Mouse (Mus musculus) intestine, embryonic 14.5 days (tissue): ENCODE measurements around the gene Dcx. TPM values are rescaled to one million over a fixed set of nuclear protein-coding genes. Genes with fewer than 3 reads are reported as not detected.

ENCODE experiments used
- ATAC-seq: fragments of 200-750 bp; cut with Nextera tagmentation; replicated peaks from 2 replicates; pipeline ENCODE4 v1.8.0; 2017; ENCODE audit warnings: low read depth, moderate number of reproducible peaks, moderate TSS enrichment, moderate library complexity; ENCODE audit not compliant: low FRiP score, low TSS enrichment
- DNase-seq: peaks from one replicate; pipeline ENCODE4 v3.0.0-alpha.2; 2018; ENCODE audit warnings: low spot score
- H3K27ac ChIP-seq: fragments of 300-500 bp; sonication (generic); 2 replicates; pipeline ENCODE4 v1.5.1; 2014; ENCODE audit warnings: low read depth, mild to moderate bottlenecking, control low read depth
- H3K27me3 ChIP-seq: fragments of 300-500 bp; sonication (generic); replicated peaks from 2 replicates; pipeline ENCODE4 v1.6.1; 2014; ENCODE audit warnings: low read length, control low read depth; ENCODE audit not compliant: control insufficient read depth, insufficient read depth
- H3K36me3 ChIP-seq: fragments of 300-500 bp; sonication (generic); 2 replicates; pipeline ENCODE4 v1.6.1; 2014; ENCODE audit warnings: low read length, control low read depth; ENCODE audit not compliant: control insufficient read depth, insufficient read depth
- H3K4me1 ChIP-seq: fragments of 300-500 bp; sonication (generic); replicated peaks from 2 replicates; pipeline ENCODE4 v1.6.1; 2014; ENCODE audit warnings: low read length, control low read depth, mixed read lengths; ENCODE audit not compliant: control insufficient read depth, insufficient read depth
- H3K4me2 ChIP-seq: fragments of 300-500 bp; sonication (generic); 2 replicates; pipeline ENCODE4 v1.6.1; 2014; ENCODE audit warnings: low read length
- H3K4me3 ChIP-seq: fragments of 300-500 bp; sonication (generic); 2 replicates; pipeline ENCODE4 v1.5.1; 2014; ENCODE audit warnings: low read depth, low read length, control low read depth, mixed read lengths
- H3K9ac ChIP-seq: fragments of 300-500 bp; sonication (generic); 2 replicates; pipeline ENCODE4 v1.6.1; 2014; ENCODE audit warnings: mild to moderate bottlenecking, low read length
- H3K9me3 ChIP-seq: fragments of 300-500 bp; sonication (generic); 2 replicates; pipeline ENCODE4 v1.6.1; 2016; ENCODE audit warnings: low read length, control low read depth; ENCODE audit not compliant: control insufficient read depth
- WGBS: fragments of 180-500 bp; shearing (Covaris S2); extraction: QIAGEN DNeasy Blood & Tissue Kit; methylation state at CpG from one replicate; pipeline ENCODE4 v1.1.7; 2014; 5-methylcytosine and 5-hydroxymethylcytosine counted together
- polyA plus RNA-seq: library from polyadenylated mRNA; unstranded; fragments of >200 nt; fragmentation: Nextera tagmentation; extraction: Ambion mirVana; gene quantifications from 2 replicates; pipeline ENCODE4 v1.2.1, GENCODE M21; 2014

Gene Dcx
- polyA plus RNA-seq, 1 experiment from 2014 or later, result 4.9 TPM

- DNase-seq (no peak), ATAC-seq (no peak)
- Histone ChIP-seq H3K27ac (no peak overlapping the region), H3K4me3 (no peak overlapping the region), H3K9me3 (no peaks in the 10 kb centered on the region), H3K36me3 (no peaks in the 10 kb centered on the region), H3K9ac (no peak overlapping the region), H3K4me1 (no peaks in the 10 kb centered on the region; the same call in 1 of the 2 replicates), H3K4me2 (no peak overlapping the region), H3K27me3 (no peaks in the 10 kb centered on the region)
- WGBS, result 49% methylated on average over 8 of the region's 8 CpGs
These were observed 30.8 kb downstream of the Dcx start for GRCm38 (mm10) chrX:143902300-143902699.

GRCm38 (mm10) chrX:143897363-143898285 lies 35.5 kb downstream of the Dcx start:
- 64% methylated on average over 7 of the region's 7 CpGs for WGBS
- no peak overlapping the region for H3K27ac ChIP-seq
- ATAC-seq (no peak), DNase-seq (no peak)
- no peak overlapping the region for H3K4me3 ChIP-seq
- no peaks in the 10 kb centered on the region for H3K9me3 ChIP-seq
- no peaks in the 10 kb centered on the region for H3K27me3 ChIP-seq
- H3K36me3 ChIP-seq, result no peaks in the 10 kb centered on the region
- no peak overlapping the region for H3K9ac ChIP-seq
- no peaks in the 10 kb centered on the region for H3K4me1 ChIP-seq
- no peak overlapping the region for H3K4me2 ChIP-seq

- 80% methylated on average over 5 of the region's 5 CpGs for WGBS
- ATAC-seq, result no peak
These were observed 36.2 kb downstream of the Dcx start for GRCm38 (mm10) chrX:143896936-143897335.

GRCm38 (mm10) chrX:143893180-143893579 lies 39.9 kb downstream of the Dcx start:
- ATAC-seq (no peak), DNase-seq (no peak)
- H3K4me2 ChIP-seq, result no peak overlapping the region
- 62% methylated on average over 3 of the region's 3 CpGs for WGBS
- no peaks in the 10 kb centered on the region for H3K27me3 ChIP-seq
- no peaks in the 10 kb centered on the region for H3K36me3 ChIP-seq
- H3K9ac ChIP-seq, result no peak overlapping the region
- H3K27ac ChIP-seq, result no peak overlapping the region
- H3K4me3 ChIP-seq, result no peak overlapping the region
- H3K4me1 ChIP-seq, result no peaks in the 10 kb centered on the region
- H3K9me3 ChIP-seq, result no peaks in the 10 kb centered on the region

More at GRCm38 (mm10) chrX:143896936-143897335, 36.2 kb downstream of the Dcx start:
- Histone ChIP-seq H3K9ac (no peak overlapping the region), H3K4me1 (no peaks in the 10 kb centered on the region), H3K27ac (no peak overlapping the region), H3K4me2 (no peak overlapping the region), H3K27me3 (no peaks in the 10 kb centered on the region), H3K4me3 (no peak overlapping the region), H3K36me3 (no peaks in the 10 kb centered on the region), H3K9me3 (no peaks in the 10 kb centered on the region)
- no peak for DNase-seq

- no peak for DNase-seq
- WGBS, result 36% methylated on average over 4 of the region's 4 CpGs
- no peak for ATAC-seq
These were observed 47.3 kb downstream of the Dcx start for GRCm38 (mm10) chrX:143885765-143886164.

GRCm38 (mm10) chrX:143884953-143885352 lies 48.2 kb downstream of the Dcx start:
- H3K27ac ChIP-seq, result no peak overlapping the region
- ATAC-seq (no peak), DNase-seq (no peak)

More at GRCm38 (mm10) chrX:143885765-143886164, 47.3 kb downstream of the Dcx start:
- Histone ChIP-seq H3K36me3 (no peaks in the 10 kb centered on the region), H3K27me3 (no peaks in the 10 kb centered on the region), H3K4me3 (no peak overlapping the region), H3K9me3 (no peaks in the 10 kb centered on the region), H3K27ac (no peak overlapping the region), H3K9ac (no peak overlapping the region), H3K4me1 (no peaks in the 10 kb centered on the region), H3K4me2 (no peak overlapping the region)

GRCm38 (mm10) chrX:143884299-143884698 lies 48.8 kb downstream of the Dcx start:
- ATAC-seq (no peak), DNase-seq (no peak)
- H3K9me3 ChIP-seq, result no peaks in the 10 kb centered on the region
- H3K4me3 ChIP-seq, result no peak overlapping the region
- no peak overlapping the region for H3K27ac ChIP-seq
- H3K9ac ChIP-seq, result no peak overlapping the region
- H3K36me3 ChIP-seq, result no peaks in the 10 kb centered on the region
- H3K4me2 ChIP-seq, result no peak overlapping the region
- H3K4me1 ChIP-seq, result no peaks in the 10 kb centered on the region
- no peaks in the 10 kb centered on the region for H3K27me3 ChIP-seq
- WGBS, result 82% methylated on average over 6 of the region's 6 CpGs

More at GRCm38 (mm10) chrX:143884953-143885352, 48.2 kb downstream of the Dcx start:
- no peak overlapping the region for H3K4me2 ChIP-seq
- 26% methylated on average over 3 of the region's 3 CpGs for WGBS
- no peaks in the 10 kb centered on the region for H3K36me3 ChIP-seq
- H3K4me3 ChIP-seq, result no peak overlapping the region
- H3K9ac ChIP-seq, result no peak overlapping the region
- no peaks in the 10 kb centered on the region for H3K4me1 ChIP-seq
- H3K27me3 ChIP-seq, result no peaks in the 10 kb centered on the region
- no peaks in the 10 kb centered on the region for H3K9me3 ChIP-seq

- Histone ChIP-seq H3K36me3 (no peaks in the 10 kb centered on the region), H3K9ac (no peak overlapping the region), H3K27me3 (no peaks in the 10 kb centered on the region), H3K4me3 (no peak overlapping the region), H3K4me2 (no peak overlapping the region), H3K9me3 (no peaks in the 10 kb centered on the region), H3K4me1 (no peaks in the 10 kb centered on the region), H3K27ac (no peak overlapping the region)
- WGBS, result 71% methylated on average over 4 of the region's 4 CpGs
- DNase-seq (no peak), ATAC-seq (no peak)
These were observed 51.2 kb downstream of the Dcx start for GRCm38 (mm10) chrX:143881806-143882468.
